Mouse (Mus musculus) liver, embryonic 12.5 days (tissue): ENCODE data around the gene Natd1. TPM values are rescaled to one million over a fixed set of nuclear protein-coding genes. Genes with fewer than 3 reads are reported as not detected.

Experiments used
- ATAC-seq: fragments of 200-750 bp; cut with Nextera tagmentation; 2 replicates; pipeline ENCODE4 v1.8.0; 2017; ENCODE audit warnings: moderate number of reproducible peaks, mild to moderate bottlenecking, moderate library complexity
- H3K27ac ChIP-seq: fragments of 300-500 bp; sonication (generic); 2 replicates; pipeline ENCODE4 v1.5.1; 2016; ENCODE audit warnings: mild to moderate bottlenecking
- H3K27me3 ChIP-seq: fragments of 300-500 bp; sonication (generic); replicated peaks from 2 replicates; pipeline ENCODE4 v1.6.1; 2016; ENCODE audit warnings: mild to moderate bottlenecking, moderate library complexity
- H3K36me3 ChIP-seq: fragments of 300-500 bp; sonication (generic); 2 replicates; pipeline ENCODE4 v1.6.1; 2016; ENCODE audit warnings: mild to moderate bottlenecking, moderate library complexity
- H3K4me1 ChIP-seq: fragments of 300-500 bp; sonication (generic); 2 replicates; pipeline ENCODE4 v1.6.1; 2016
- H3K4me2 ChIP-seq: fragments of 300-500 bp; sonication (generic); 2 replicates; pipeline ENCODE4 v1.6.1; 2016; ENCODE audit warnings: mild to moderate bottlenecking, moderate library complexity
- H3K4me3 ChIP-seq: fragments of 300-500 bp; sonication (generic); 2 replicates; pipeline ENCODE4 v1.5.1; 2016; ENCODE audit warnings: mild to moderate bottlenecking, moderate library complexity
- H3K9ac ChIP-seq: fragments of 300-500 bp; sonication (generic); 2 replicates; pipeline ENCODE4 v1.6.1; 2016; ENCODE audit warnings: mild to moderate bottlenecking, moderate library complexity
- H3K9me3 ChIP-seq: fragments of 300-500 bp; sonication (generic); replicated peaks from 2 replicates; pipeline ENCODE4 v1.6.1; 2016; ENCODE audit warnings: mild to moderate bottlenecking, moderate library complexity
- WGBS: fragments of 180-500 bp; shearing (Covaris S2); methylation state at CpG from one replicate; pipeline ENCODE4 v1.1.7; 2016; ENCODE audit not compliant: insufficient replicate concordance; 5-methylcytosine and 5-hydroxymethylcytosine counted together
- polyA plus RNA-seq: library from polyadenylated mRNA; unstranded; fragments of >200 nt; fragmentation: Nextera tagmentation; extraction: Ambion mirVana; gene quantifications from 2 replicates; pipeline ENCODE4 v1.2.1, GENCODE M21; 2016

Natd1 gene
- 9.3 and 9.6 TPM in 2 replicates for polyA plus RNA-seq

DNA sequence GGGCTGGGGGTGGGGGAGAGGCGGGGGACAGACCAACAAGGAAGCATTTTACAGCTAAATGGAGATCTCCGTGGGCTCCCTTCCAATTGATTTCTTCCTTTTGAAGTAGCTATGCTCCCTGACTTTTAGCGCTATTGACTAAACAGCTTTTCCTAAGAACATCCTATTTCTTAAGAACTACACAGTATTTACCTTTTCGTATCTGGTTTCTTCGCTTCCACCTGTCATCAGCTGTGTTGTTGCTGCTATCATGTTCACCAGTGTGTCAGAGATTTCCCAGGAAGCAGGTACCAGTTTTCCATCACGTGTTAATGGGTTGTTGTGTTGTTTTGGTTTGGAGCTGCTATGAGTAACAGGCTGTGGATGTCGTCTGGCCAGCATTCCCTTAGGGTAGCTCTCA is at the start of gene Natd1:
TSS of gene Natd1 (minus strand) at position 260 of the 400 bp plus-strand sequence.
- no peak for ATAC-seq

DNA sequence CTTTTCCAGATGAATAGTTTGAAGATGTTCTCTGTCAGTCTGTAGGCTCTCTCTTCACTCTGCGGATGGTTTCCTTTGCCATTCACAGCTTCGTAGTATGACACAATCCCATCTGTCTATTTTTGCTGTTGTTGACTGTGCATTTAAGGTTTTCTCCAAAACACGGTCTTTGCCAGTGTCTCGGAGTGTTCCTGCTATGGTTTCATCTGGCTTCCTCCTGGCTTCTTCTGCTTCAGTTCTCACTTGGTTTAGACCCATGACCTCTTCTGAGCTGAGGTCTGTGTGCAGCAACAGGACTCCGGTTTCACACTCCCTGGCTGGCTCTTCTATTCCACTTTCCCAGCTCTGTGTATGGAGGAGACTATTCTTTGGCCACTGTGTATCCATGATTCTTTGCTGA is 48.2 kb upstream of the Natd1 start:
- peaks cover 9% of the 10 kb centered on the region for H3K27me3 ChIP-seq
- ATAC-seq, result no peak
- no peaks in the 10 kb centered on the region for H3K9me3 ChIP-seq
- no peak overlapping the region for H3K4me3 ChIP-seq
- H3K9ac ChIP-seq, result no peak overlapping the region
- H3K4me2 ChIP-seq, result no peak overlapping the region
- no peaks in the 10 kb centered on the region for H3K4me1 ChIP-seq
- WGBS, result 65% methylated on average over 5 of the region's 5 CpGs
- no peaks in the 10 kb centered on the region for H3K36me3 ChIP-seq
- no peak overlapping the region for H3K27ac ChIP-seq

More for the DNA sequence above, at the start of gene Natd1:
- Histone ChIP-seq H3K4me3 (peak within 1 kb of the TSS; percentile 96), H3K36me3 (0 out of 2 replicates have a peak, but pooled peaks cover 3% of the 10 kb centered on the region), H3K4me2 (peak within 1 kb of the TSS; percentile 96), H3K27ac (peak within 1 kb of the TSS; percentile 87), H3K27me3 (0 out of 2 replicates have a peak, but pooled peaks cover 3% of the 10 kb centered on the region), H3K4me1 (peaks cover 65% of the 10 kb centered on the region), H3K9me3 (no peaks in the 10 kb centered on the region), H3K9ac (peak within 1 kb of the TSS; percentile 96)
- 47% methylated on average over 7 of the region's 7 CpGs for WGBS

DNA sequence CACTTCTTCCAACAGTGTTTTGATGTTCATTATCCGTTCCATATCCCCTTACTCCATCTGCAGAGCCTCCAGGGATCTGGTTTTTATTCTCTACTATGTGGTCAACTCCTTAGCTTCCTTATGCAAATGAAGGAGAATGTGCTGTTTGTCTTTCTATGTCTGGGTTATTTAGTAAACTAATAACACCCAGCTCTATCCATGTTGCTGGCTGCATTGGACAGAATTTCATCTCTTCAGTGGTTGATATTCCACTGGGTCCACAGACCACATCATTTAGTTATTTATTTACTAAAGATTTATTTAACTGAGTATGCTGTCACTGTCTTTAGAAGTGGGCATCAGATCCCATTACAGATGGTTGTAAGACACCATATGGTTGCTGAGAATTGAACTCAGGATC is 46.6 kb upstream of the Natd1 start:
- no peaks in the 10 kb centered on the region for H3K9me3 ChIP-seq
- no peak overlapping the region for H3K27ac ChIP-seq
- WGBS, result 40% methylated on average over 1 of the region's 1 CpGs
- H3K4me3 ChIP-seq, result no peak overlapping the region
- H3K4me1 ChIP-seq, result no peaks in the 10 kb centered on the region
- H3K36me3 ChIP-seq, result no peaks in the 10 kb centered on the region
- no peak for ATAC-seq
- H3K9ac ChIP-seq, result no peak overlapping the region
- H3K27me3 ChIP-seq, result peaks cover 18% of the 10 kb centered on the region; the same call in 1 of the 2 replicates
- no peak overlapping the region for H3K4me2 ChIP-seq

DNA sequence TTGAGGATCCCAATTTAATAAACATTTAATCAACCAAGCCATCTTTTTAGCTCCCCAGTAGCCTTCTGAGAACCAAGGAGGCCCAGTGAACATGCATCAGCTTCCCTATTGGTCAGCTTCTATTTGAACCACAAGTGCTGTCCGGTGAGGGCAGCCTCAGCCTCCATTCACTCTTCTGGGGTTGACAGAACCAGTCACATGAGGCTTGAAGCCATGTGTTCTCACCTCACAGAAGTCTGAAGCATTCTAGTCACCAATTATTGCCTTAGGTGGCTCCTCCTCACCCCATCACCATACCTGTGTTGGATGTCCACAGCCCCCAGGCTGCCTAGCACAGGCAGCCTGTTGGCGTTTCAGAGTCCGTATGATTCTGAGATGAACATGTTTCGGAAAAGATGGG is 44.4 kb upstream of the Natd1 start:
- Histone ChIP-seq H3K27ac (no peak overlapping the region), H3K9me3 (no peaks in the 10 kb centered on the region), H3K4me3 (no peak overlapping the region), H3K4me2 (no peak overlapping the region), H3K27me3 (peaks cover 18% of the 10 kb centered on the region; the same call in 1 of the 2 replicates), H3K9ac (no peak overlapping the region), H3K36me3 (no peaks in the 10 kb centered on the region), H3K4me1 (peaks cover 6% of the 10 kb centered on the region)
- 83% methylated on average over 4 of the region's 4 CpGs for WGBS
- no peak for ATAC-seq

DNA sequence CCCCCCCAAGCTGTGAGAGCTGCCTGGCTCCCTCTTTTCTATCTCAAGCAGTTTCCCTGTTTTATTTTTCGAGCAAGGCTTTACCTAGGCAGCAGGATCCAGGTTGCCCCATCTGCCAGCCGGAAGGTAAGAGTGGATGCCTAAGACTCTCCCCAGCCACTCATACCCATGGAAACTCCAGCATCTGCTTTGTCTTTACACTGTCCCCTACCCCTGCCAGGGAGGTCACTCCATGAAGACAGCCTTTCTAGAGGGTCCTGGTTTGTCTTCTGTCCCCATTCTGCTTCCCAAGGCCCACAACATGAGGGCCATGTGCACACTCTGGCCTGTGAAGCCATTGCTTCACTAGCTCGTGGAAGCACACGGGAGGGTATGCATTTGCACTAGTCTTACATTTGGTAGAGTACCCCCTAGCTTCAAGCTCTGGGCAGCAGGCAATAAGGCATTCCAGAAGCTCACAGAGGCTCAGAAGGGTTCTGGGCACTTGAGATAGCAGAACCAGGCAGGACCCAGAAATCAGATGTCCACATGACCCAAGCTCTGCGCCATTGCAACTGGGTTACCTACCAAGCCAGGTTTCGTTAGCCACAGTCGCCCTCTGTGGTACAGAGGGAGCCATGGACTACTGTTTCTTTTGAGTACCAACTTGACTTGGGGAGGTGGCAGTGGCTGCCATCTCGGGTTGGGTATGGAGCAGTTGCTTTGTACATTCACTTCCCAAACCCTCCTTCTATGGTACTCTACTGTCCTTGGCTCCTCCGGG is 41.3 kb upstream of the Natd1 start:
- Histone ChIP-seq H3K4me2 (no peak overlapping the region), H3K9ac (no peak overlapping the region), H3K9me3 (no peaks in the 10 kb centered on the region), H3K36me3 (peaks cover 28% of the 10 kb centered on the region), H3K27me3 (peaks cover 15% of the 10 kb centered on the region; the same call in 1 of the 2 replicates), H3K4me3 (no peak overlapping the region), H3K4me1 (peaks cover 14% of the 10 kb centered on the region), H3K27ac (no peak overlapping the region)
- WGBS, result 75% methylated on average over 9 of the region's 9 CpGs
- no peak for ATAC-seq

DNA sequence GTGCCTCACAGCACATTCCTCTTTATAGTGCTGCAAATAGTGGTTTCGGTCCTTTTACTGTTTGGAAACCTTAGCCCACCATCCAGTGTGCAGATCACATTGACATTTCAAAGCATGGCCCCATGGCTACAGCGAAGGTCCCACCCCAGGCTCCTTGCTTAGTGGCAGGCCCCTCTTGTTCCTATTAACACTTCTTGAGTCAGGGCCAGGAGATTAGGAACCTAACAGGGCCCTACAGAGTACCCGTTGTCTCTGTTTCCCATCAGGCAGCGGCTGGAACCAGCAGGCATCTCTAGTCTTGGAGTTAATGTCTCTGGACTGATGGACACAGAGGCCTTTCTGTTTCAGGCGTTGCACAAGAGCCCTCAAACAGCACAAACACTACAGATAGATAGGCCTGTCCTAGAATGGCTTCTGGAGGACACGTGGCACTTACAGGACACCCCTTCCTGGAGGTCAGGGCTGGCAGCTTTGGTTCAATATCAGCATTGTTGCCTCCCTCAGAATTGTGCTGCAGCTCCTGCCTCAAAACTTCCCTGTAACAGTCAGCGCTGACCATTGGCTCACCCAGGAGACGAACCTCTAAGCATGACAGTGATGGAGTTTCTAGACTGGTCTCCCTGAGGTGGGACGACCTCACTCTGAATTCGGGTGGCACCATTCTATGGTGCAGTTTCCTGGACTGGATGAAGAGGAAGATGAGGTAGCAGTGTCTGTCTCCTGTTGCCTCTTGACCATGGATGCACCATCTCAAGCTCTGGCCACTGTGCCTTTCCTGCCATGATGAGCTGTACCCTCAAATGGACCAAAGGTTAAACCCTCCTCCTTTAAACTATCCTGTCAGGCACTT is 39.9 kb upstream of the Natd1 start:
- H3K4me1 ChIP-seq, result peaks cover 14% of the 10 kb centered on the region
- H3K36me3 ChIP-seq, result peaks cover 41% of the 10 kb centered on the region
- H3K27ac ChIP-seq, result no peak overlapping the region
- ATAC-seq, result no peak
- H3K4me3 ChIP-seq, result no peak overlapping the region
- peaks cover 15% of the 10 kb centered on the region; the same call in 1 of the 2 replicates for H3K27me3 ChIP-seq
- no peak overlapping the region for H3K9ac ChIP-seq
- 79% methylated on average over 10 of the region's 10 CpGs for WGBS
- no peaks in the 10 kb centered on the region for H3K9me3 ChIP-seq
- H3K4me2 ChIP-seq, result no peak overlapping the region

DNA sequence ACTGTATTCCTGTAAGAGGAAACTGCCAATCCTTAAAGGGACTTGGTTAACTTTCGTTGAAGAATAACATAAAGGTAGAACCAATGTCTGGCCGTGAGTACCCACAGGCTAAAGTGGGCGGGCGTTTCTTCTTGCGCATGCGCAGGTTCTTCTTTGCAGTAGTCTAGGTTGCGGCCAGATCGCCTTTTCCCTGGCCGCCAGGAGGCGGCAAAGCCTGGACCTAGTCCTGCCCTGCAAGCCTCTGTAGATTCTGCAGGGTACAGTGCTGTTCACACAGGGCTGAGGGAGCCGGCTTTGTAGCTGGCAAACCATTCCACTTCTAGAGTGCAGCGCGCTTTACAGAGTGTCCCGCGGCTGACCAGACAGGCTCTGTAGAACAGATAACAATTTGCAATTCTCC is 39.3 kb upstream of the Natd1 start:
- H3K27ac ChIP-seq, result no peak overlapping the region
- ATAC-seq, result peak; percentile 85
- peaks cover 14% of the 10 kb centered on the region for H3K4me1 ChIP-seq
- no peaks in the 10 kb centered on the region for H3K9me3 ChIP-seq
- H3K36me3 ChIP-seq, result peaks cover 47% of the 10 kb centered on the region
- WGBS, result 19% methylated on average over 15 of the region's 15 CpGs
- H3K4me2 ChIP-seq, result no peak overlapping the region
- peaks cover 15% of the 10 kb centered on the region; the same call in 1 of the 2 replicates for H3K27me3 ChIP-seq
- H3K9ac ChIP-seq, result no peak overlapping the region
- H3K4me3 ChIP-seq, result no peak overlapping the region

DNA sequence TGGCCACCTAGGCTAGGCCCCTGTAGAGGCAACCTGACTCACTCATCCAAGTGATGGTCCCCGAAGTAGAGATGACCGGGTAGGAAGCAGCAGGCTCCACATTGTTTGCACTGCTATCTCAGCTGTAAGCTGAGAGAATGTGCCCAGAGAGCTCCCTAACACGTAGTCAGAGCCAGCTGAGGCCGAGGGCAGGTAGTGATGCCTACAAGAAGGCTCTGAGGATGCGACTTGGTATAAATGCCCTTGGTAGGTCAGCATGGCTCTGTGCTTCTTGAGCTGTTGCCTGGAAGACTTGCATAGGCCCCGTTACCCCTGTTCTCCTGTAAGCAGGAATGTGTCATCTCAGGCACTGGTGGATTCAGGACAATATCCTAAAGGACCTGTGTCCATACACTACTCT is 38.4 kb upstream of the Natd1 start:
- Histone ChIP-seq H3K4me3 (no peak overlapping the region), H3K27ac (peak overlapping the region; percentile 18; the same call in 1 of the 2 replicates), H3K36me3 (peaks cover 56% of the 10 kb centered on the region), H3K4me2 (no peak overlapping the region), H3K4me1 (peaks cover 14% of the 10 kb centered on the region), H3K27me3 (peaks cover 12% of the 10 kb centered on the region; the same call in 1 of the 2 replicates), H3K9me3 (no peaks in the 10 kb centered on the region), H3K9ac (no peak overlapping the region)
- 92% methylated on average over 6 of the region's 6 CpGs for WGBS
- ATAC-seq, result no peak

DNA sequence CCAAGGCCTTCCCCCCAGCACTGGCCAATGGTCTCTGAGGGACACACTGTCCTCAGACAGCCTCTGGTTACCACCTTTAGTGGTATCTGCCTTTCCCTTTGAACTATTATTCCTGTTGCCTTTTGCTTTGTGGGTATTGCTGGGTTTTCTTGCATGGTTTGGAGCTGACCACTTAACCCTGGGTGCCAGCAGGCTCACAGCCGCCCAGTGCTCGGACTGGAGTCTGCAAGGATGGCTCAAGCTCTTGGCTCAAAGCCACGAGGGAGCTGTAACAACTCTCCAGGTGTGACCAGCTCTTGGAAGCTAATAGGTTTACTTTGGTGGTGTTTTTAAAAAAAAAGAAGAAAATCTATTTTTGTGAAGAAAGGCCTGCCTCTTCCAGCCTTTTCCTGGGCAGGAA is 37.8 kb upstream of the Natd1 start:
- Histone ChIP-seq H3K27me3 (0 out of 2 replicates have a peak, but pooled peaks cover 5% of the 10 kb centered on the region), H3K27ac (no peak overlapping the region), H3K4me2 (no peak overlapping the region), H3K36me3 (peaks cover 62% of the 10 kb centered on the region), H3K4me1 (peaks cover 14% of the 10 kb centered on the region), H3K4me3 (no peak overlapping the region), H3K9ac (no peak overlapping the region), H3K9me3 (no peaks in the 10 kb centered on the region)
- ATAC-seq, result no peak
- 79% methylated on average over 3 of the region's 3 CpGs for WGBS

DNA sequence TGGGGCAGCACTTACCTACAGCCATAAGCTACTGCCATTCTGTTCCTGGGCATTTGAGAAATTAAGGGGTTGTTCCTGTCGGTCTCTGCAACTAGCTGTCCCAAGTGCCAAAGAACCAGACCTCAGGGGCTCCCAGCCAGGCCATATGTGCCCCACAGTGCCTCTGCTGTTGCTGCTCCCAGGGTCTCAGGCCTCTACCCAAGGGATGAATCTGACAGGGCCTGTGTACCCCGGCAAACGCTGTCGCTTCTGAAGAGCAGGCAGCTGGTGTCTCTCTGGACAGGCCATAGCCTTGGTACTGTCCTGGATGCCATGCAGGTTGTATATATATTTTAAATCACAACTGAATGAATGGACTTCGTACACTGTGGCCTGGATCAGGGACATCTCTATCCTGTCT is 37.3 kb upstream of the Natd1 start:
- no peak overlapping the region for H3K4me3 ChIP-seq
- H3K36me3 ChIP-seq, result peaks cover 66% of the 10 kb centered on the region

DNA sequence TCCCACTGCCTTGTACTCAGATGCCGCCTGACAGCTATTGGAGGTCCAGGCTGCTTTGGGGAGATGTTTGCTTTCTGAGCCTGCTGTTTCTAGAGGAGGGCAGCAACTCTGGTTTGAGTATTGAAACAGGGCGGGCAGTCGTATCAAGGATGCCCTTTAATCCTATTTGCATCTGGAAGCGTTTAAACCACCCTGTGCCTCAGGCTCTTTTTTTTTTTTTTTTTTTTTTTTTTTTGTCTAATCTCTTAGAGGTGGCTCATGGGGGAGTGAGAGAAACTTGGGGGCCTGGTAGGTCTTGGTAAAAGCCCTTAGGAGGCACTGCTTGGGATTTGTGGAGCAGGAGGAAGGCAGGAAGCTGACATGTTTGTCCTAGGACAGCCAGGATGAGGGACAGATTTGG is 30.5 kb upstream of the Natd1 start:
- H3K9me3 ChIP-seq, result no peaks in the 10 kb centered on the region
- WGBS, result 85% methylated on average over 4 of the region's 4 CpGs
- peaks cover 34% of the 10 kb centered on the region for H3K4me1 ChIP-seq
- H3K9ac ChIP-seq, result no peak overlapping the region
- ATAC-seq, result no peak
- H3K4me3 ChIP-seq, result no peak overlapping the region
- H3K36me3 ChIP-seq, result peaks cover 97% of the 10 kb centered on the region
- no peaks in the 10 kb centered on the region for H3K27me3 ChIP-seq
- no peak overlapping the region for H3K4me2 ChIP-seq
- no peak overlapping the region for H3K27ac ChIP-seq

More for the DNA sequence above, 37.3 kb upstream of the Natd1 start:
- Histone ChIP-seq H3K27me3 (0 out of 2 replicates have a peak, but pooled peaks cover 3% of the 10 kb centered on the region), H3K4me2 (no peak overlapping the region), H3K27ac (no peak overlapping the region; the same call in 1 of the 2 replicates), H3K4me1 (peaks cover 14% of the 10 kb centered on the region), H3K9ac (no peak overlapping the region), H3K9me3 (no peaks in the 10 kb centered on the region)
- 88% methylated on average over 5 of the region's 5 CpGs for WGBS
- ATAC-seq, result no peak
